Mouse (Mus musculus): ENCODE measurements around the gene Gm4353.
"Not testable (repeated sequence)": the region's sequence is repeated elsewhere in the genome, so short reads cannot be mapped to it uniquely, and the experiment has no call there.

Gene Gm4353

DNA sequence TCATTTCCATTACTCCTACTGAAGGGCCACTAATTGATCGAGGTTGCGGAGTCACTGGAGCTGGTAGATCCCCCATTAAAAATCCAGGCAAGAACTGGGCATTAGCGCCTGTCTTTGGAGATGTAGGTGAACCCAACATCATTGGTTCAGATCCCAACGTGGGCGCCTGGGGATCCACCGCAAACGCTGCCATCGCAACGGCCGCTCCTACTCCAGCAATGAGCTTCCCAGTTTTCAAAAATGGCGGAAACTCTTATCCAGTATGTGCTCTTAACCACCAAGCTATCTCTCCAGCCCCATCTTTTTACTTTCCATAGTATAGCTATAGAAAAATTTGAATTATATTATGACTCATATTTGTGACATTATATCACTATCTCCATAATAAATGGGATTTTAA, at the start of gene Gm4353:
Gene Gm4353 (minus strand): TSS at position 270 of the 400 bp plus-strand sequence.
- CTCF ChIA-PET, result not testable (repeated sequence)

DNA sequence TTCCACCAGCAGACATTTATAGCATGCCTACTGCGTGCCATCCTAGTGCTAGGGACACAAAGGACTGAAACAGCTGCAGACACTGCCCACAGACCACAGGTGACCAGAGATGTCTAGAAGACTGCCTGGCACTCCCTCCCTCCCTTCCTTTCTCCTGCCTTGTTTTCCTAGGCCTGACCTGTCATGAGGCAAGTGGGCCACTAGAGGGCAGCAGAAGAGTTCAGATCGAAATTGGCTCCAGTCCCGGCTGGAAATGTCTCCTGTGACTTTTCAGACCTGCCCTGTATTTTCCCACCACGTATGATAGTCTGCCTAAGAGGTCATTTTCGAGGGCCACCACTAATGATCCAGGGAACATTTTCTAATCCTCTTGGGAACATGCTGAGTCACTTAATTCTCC, 47.6 kb upstream of the Gm4353 start:
- CTCF ChIA-PET, result no interaction called here

DNA sequence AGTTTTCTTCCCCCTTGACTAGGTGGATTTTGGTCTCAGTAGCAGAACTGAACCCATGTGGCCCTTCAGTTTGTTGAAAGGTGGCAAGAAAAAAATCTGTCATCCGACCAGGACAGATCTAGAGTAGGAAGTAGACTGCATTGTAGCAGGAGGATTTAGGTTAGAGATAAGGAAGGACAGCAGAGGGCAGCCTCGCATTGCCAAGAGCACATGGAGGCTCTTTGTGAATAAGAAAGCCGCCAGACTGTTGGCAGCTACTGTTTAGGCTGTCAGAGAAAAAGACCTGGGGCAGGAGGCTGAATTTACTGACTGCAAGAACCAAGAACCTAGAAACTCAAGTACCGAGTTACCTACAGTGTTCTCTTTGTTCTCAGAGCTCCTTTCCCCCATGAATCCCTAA, 47.0 kb upstream of the Gm4353 start:
- CTCF ChIA-PET, result no interaction called here

DNA sequence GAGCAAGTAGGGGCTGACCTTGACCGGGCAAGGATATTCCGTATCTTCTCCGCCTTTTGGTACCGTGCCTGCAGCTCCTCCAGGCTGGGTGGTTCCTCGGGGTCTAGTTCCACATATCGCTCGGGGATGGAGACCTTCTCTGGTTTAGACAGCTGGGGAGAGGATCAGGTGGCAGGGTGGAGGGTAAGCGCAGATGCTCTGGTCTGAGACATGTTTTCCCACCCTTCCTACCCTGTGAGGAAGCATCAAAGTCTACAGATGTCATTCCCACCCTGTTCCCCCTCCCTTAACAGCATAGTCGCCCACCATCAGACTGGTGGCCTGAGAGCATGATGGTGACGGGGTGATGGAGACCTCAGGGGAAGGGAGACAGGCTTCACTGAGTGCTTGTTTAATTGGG, 44.9 kb upstream of the Gm4353 start:
- CTCF ChIA-PET, result no interaction called here

DNA sequence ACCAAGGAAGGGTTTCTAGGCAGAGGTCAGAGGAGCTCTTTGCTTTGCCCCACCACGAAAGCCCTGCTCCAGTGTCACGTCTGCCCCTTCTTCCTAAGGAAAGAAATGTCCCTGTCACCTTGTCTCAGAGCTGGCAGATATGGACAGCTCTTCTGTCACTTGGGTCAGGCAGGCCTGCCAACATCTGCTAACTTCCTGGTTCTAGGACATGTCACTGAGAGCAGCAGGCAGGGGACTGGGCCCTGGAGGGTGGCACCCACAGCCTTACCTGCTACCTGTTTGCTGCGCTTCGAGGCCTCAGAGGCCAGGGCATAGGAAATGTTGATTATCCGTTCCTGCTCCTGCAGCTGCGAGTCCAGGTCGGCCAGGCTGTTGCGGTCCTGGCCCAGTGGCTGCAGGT, 43.9 kb upstream of the Gm4353 start:
- CTCF ChIA-PET, result no interaction called here

DNA sequence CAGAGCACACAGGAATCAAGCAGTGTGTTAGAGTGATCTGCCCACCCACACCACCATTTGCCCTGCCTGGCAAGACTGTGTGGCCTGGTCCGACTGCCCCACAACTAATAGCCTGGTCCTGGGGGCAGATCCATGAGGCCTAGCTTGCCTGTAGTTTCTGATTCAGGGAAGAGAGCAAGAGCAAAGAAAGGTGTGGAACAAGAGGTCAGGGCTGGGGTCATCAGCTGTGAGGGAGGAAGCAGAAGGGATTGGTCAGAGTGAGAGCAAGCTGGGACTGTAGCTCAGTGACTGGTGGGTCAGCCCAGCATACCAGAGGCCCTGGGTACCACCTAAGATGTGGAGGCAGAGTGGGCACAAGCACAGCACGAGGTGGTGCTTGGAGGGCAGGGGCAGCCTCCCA, 42.6 kb upstream of the Gm4353 start:
- CTCF ChIA-PET, result no interaction called here

DNA sequence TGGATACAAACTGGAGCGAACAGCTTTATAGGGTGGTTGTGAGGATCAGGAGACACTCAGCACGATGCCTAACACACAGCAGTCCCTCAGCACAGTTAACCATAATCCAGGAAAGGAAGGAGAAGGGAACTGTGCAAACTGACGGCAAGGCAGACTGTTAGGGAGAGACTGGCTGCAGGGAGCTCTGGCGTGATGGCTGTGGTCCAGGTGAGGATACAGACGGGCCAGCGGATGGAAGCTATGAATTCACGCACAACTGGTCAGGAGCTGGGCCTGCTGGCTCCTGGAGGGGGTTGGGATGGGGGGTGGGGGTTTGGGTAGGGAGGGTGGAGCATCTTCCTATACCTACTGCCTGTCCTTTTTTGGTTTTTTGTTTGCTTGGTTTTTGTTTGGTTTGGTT, 41.2 kb upstream of the Gm4353 start:
- CTCF ChIA-PET, result no interaction called here

DNA sequence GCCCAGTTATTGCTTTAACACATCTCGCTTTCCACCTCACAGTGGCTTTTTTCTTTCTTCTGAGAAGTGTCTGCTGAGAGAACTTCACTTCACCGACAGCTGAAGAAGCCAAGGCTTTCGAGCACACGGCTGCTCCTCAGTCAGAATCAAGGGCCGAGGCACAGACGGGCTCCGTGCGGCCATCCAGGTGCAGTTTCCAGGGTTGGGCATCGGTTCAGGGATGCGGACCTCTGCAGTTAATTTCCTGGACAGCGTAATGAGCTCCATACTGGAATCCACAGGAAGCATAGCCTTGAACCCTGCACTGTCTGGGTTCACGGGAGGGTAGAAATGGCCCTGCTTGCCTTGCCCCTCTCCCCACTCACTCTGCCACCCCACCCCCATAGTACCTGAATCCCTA, 39.6 kb upstream of the Gm4353 start:
- CTCF ChIA-PET, result no interaction called here

DNA sequence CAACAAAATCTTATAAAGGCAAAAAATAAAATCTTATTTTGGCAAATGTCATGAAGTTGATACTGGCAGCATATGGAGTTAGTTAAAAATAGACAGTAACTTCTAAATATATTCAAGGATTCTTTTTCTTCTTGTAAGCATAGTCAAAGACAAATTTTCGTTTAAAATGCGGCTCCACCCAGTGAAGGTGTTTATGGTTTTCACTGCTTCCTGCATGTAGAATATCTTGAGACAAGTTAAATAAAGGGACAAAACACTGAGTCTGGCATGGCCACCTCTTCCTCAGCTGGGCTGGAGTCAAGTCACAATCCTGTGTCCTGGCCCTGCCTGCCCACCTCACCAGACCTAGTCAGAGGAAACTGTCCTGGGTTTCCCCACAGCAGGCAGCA, 39.2 kb upstream of the Gm4353 start:
- CTCF ChIA-PET, result no interaction called here

DNA sequence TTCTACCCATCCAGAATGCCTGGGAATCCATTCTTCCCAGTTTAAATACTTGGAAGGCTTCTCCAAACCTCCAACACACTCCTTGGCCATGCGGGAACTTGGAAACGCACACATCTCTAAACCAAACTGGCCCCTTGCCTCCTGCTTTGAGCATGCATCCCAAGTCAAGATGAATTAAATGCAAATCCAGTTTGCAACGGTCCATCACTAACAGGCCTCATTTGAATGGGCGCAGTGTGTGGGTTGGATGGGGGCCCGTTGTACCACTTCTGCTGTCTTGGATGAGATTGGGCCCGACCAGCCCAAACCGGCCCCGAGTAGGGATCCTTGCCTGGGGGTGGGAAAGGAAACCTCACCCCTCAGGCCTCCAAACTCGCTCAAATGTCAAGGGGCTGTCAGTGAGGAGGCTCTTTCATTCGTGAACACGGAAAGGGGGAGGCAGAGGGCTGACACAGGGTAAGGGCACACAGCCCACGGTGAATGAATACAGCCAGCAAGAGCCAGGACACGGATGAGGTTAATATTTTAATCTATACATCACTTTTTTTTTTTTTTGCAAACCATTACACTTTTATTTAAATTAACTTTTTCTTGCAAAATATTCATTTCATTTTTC, 38.7 kb upstream of the Gm4353 start:
- CTCF ChIA-PET, result no interaction called here

DNA sequence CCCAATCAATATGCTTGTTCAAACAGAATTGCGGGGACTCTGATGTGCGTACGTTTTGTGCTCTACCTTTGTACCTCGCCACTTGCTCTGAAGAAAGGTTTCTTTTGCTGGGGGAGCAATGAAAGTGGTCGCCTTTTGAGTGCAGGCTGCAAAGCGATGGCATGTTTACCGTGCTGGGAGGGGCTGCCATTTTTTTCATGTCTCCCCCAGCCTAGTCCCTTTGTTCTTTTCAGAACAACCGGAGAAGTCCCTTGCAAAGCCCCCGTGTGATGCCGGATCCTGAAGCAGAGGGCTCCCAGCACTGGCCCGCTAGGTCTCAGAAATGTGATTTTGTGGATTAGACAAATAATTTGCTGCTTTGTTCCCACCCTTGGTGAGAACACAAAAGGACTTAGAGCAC, 36.8 kb upstream of the Gm4353 start:
- CTCF ChIA-PET, result no interaction called here

DNA sequence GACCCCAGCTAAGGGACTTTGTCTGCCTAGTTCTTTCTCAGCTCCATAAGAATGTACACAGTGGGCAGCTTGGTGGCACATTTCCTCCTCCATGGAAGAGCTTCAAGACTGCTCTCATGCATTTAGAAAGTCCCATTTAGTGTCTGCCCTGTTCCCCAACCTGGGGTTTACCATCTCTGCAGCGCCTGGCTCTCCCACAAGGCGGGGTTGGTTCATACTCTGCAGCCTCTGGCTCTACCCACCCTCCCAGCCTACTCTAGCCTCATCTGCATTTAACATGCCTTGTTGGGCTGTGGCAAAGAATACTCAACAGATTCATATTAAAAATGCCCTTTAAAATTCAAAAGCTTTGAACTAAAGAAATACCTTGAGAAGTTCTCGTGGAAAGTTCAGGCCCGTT, 36.3 kb upstream of the Gm4353 start:
- CTCF ChIA-PET, result no interaction called here

DNA sequence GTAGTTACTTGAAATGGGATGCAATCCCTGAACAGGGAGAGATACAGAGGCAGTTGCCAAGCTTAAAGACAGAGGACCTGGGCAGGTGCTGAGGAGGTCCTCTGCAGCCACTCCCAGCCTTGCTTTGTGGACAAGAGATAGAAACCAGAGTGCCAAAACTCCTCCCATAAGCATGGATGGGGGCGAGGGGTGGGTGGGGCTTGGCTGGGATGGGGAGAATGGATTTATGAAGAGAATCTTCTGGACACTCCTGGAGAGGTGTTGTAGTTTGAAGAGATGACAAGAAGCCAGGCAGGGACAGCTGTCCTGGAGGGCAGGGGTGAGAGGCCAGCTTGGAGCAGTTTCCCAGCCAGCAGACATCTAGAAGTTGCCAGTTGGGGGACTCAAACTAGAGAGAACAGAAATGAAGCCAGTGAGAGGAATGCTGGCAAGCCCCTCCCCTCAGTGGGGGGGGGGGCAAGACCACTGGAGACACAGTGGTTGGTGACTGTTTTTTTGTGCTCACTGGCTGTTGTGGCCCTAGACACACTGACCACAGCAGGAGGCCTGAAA, 34.9 kb upstream of the Gm4353 start:
- CTCF ChIA-PET, result interaction anchor here (0.8 kb wide), 1 partner anchor 358 kb away, joined by 4 read pairs; no protein-coding TSS in a partner anchor

DNA sequence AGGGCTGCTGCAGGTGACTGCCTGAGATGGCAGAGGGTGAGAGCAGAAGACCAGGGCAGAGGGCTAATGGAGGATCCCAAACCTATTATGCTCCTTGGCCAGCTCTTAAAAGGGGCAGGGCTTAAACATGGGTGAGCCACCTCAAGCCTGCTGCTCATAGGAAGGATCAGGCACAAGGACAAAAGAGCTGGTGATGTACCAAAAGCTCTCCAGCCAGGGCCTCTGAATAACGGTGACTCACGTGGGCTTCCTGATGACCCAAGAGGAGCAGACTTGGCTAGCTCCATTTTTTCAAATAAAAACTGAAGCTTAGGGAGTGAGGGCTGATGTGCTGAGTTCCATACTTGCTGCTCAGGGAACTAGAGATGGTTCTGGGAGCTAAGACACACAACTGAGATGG, 31.6 kb upstream of the Gm4353 start:
- CTCF ChIA-PET, result no interaction called here

DNA sequence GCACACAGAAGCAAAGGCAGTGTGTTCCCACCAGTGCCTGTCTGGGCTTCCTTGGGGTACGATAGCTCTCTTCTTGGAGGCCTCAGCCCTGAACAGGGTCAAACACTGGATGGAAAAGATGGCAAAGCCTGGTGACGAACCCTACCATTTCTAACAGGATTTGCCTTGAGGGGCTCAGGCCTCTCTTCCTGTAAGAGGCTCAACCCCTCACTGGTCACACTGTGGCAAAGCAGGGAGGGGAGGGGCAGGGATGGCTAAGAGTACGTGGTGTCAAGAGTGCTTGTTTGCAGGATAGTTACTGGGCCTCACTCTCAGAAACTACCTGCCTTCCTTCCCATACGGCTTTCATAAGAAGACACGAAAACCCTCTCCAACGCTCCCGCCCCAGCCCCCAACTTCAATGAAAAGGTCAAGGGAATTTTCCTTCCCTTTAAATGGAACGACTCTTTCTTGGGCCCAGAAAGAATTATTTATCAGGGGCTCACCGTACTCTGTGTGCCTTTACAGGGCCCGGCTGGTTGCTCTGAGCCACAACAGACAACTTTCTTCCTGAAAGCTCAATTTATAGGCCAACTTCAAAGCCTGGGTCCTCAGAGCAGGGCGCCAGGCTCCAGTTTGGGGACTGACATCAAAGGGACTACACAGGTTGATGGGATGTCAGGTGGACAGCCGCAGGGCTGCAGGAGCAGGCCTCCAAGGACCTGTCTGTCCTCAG, 30.9 kb upstream of the Gm4353 start:
- CTCF ChIA-PET, result no interaction called here

DNA sequence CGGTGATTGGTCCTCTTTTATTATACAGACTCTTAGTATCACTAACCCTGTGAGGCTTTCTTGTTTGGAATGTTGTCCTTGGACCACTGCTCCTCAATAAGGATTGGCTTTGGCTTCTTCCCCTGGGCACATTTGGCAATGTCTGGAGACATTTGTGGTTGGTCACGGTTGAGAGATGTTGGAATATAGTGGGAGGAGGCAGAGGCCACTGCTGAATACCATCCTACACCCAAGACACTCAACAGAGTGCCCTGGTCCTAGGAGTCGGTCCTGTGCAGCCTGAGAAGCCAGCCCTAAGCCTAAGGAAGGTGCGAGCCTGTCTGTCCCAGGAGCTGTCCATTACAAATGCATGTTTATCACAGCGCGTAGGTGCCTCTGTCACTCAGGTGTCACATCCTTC, 27.1 kb upstream of the Gm4353 start:
- CTCF ChIA-PET, result interaction anchor here (1.0 kb wide), 1 partner anchor 23 kb away, joined by 6 read pairs; no protein-coding TSS in a partner anchor

DNA sequence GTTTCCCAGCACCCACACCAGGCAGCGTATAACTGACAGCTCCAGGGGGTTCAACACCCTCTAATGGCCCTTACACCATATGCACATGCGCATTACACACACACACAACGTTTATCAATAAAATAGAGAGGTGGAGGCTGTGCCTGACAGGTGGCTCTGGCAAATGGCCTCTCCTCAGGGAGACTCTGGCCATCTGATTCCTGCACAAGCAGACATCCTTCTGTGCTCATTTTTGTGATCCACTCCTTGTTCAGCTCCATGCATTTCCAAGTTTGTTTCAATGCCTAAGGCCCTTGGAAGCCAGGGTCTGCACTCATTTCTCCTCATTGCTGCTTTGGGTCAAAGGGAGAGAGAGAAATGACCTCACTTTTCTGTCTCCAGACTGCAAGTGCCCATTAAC, 26.2 kb upstream of the Gm4353 start:
- CTCF ChIA-PET, result no interaction called here

DNA sequence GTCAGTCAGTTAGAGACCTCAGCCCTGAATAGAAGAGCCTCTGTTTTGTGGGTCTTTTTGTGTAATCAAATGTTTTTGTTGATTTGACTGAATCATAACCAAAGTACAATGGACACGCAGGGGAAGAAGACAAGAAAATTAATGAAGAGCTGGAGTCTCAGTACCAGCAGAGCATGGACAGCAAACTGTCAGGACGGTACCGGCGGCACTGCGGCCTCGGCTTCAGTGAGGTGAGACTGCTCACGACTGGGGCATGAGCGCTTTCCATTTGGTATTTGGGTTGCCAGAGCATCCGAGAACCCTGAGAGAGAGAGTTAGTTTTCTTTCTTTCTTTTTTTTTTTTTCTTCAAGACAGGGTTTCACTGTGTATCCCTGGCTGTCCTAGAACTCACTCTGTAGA, 18.7 kb upstream of the Gm4353 start:
- CTCF ChIA-PET, result no interaction called here

DNA sequence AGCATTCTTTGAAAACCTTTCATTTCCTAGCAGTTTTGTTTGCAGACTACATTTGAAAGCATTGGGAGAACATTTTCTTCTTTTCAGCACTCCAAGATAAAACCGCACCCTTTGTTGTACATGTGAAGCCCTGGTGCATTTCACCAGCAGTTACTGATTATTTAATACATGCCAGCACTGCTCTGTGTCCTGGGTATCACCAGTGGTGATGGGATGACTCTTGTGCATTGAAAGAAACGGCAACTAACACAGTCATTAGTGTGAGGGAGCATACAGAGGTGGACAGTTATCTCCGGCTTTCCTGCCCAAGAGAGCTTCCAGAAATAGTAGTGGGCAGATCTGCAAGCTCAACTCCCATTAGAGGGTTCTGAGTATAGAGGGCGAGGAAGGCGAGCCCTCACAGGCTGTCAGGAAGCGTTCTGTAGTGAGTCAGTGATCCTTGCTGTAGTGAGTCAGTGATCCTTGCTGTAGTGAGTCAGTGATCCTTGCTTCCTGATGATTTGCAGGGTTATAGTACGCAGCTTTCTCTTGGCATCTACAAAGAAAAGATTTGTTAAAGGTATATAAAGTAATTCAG, 15.6 kb upstream of the Gm4353 start:
- CTCF ChIA-PET, result no interaction called here

DNA sequence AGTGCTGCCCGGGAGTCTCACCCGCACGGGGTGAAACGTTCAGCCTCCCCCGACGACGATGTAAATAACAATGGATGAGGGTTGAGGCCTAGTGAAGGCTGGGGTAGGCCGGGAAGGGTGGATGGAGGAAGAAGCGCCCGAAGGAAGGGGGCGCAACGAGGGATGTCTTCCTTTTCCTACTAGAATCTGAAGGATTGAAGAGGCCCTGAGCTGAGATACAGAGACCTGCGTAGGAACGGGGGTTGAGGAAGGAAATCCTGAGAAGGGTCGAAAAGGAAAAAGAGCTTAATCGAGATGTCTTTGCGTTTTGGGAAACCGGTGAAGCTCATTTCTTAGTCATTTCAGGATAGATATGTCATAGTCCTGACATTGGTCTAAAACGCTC, 9.0 kb upstream of the Gm4353 start:
- CTCF ChIA-PET, result no interaction called here

DNA sequence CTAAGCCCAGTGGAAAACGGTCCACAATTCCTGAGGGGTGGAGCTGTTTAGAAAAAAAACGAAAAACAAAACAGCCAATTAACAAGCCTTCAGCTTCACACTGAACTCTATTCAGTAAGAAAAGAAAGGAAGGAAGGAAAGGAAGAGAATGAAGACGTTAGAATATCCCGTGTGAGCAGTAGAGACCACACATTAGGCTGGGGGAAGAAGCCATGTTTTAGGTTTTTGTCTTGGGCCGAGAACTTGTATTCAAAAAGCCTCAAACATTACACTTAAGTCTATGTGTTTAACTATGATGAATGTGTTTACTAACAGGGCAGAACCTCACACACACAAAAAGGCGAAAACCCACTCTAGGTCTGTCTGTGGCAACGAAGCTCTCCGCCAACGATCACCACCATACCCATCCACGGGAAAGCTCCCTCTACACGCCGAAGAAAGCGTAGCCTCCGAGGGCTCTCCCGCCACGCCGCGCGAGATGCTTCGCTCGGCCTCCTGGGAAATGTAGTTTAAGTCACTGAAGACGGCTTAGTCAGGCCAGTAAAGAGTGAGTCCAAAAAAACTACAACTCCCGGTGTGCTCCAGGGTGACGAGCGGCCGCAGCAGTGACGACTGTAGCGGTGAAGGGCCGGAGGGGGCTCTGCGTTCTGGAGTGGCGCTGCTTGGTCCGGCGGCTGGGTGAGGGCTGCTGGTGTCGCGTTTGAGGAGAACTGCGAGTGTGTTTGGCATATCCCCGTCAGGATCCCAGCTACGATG, 8.5 kb upstream of the Gm4353 start:
- CTCF ChIA-PET, result no interaction called here

DNA sequence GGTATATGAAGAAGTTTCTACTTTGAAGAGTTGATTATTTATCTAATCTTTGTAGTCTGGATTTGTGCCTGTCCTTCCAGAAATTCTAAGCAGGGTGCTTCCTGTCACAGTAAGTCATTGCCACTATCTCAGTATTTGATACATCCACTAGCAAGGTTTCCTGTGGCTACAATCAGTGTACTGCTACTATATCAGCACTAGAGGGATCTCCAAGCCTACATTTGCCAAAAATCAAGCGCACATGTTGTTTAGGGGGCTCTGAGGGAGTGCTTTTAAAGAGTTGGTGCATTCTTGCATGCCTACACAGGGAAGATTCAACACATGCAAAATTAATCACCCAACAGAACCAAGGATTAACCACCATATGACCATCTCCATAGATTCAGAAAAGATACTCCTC, 23.7 kb downstream of the Gm4353 start:
- CTCF ChIA-PET, result no interaction called here

All from spleen, embryonic (tissue).